In the genomic region with DNA sequence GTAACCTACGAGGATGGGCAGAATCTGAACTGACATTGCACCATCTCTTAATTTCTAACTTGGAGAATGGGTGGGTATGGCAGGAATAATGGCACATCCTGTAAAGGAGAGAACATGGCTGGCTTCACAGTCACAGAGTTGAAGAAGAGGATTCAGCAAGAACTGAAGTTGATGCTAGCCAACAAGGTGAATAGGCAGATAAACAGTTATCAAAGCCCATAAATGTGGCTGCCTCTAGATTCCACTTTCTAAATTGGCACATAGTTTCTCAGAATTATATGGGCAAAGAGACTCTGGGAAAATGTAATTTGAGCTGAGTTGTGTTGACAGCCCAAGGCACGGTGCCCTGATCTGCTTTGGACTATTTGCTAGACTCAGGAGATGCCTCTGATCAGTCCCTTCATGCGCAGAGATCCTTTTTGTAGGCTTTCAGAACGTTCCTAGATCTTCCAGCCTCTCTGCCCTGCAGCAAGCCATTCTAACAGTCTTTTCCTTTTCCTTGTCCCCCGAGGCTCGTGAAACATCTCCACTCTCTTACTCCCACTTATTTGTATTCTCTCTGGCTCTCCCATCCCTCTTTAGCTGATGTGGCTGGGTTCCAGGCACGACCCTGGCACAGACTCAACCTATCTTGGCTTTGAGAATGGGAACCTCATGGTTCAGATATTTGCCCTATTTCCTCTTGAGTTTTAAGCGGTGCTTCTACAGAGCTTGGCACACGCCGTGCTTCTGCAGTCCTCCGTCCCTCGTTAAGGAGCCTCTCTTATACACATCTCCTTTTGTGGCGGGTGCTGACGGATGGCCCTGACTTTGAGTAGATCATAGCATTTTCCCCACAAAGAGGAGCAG, we compare ENCODE assay signal across 8 mouse cellular contexts.
A peak's percentile ranks its signal among the peaks of the same experiment; 100 is the strongest.
DNase-seq lines count a peak whose midpoint lies in the region; ATAC-seq and TF ChIP-seq lines count a peak whose summit lies in the region.

No protein-coding gene starts in this region.

- peak overlapping the region; percentile 59 for H3K4me2 ChIP-seq in heart, embryonic 16.5 days (ENCODE audit: low read depth, low read length)
- H3K4me2 ChIP-seq in midbrain, embryonic 16.5 days (ENCODE audit: low read length) = peak overlapping the region; percentile 13

- H3K4me3 ChIP-seq in lung, adult 2 months (replicated peaks; ENCODE audit: extremely low read depth, low read depth, low read length) = no peak overlapping the region
- no peak overlapping the region for H3K4me3 ChIP-seq in forebrain, embryonic 10.5 days
- peak overlapping the region; percentile 31 for H3K4me3 ChIP-seq in heart, embryonic 16.5 days (ENCODE audit: low read length)
- H3K4me3 ChIP-seq in midbrain, embryonic 16.5 days (ENCODE audit: low read depth, low read length) = no peak overlapping the region

- H3K4me1 ChIP-seq in lung, adult 2 months (ENCODE audit: control insufficient read depth, insufficient read depth, low read length) = no peaks in the 10 kb centered on the region
- peaks cover 9% of the 10 kb centered on the region; the same call in 1 of the 2 replicates for H3K4me1 ChIP-seq in forebrain, embryonic 10.5 days
- peaks cover 11% of the 10 kb centered on the region for H3K4me1 ChIP-seq in heart, embryonic 16.5 days (ENCODE audit: control insufficient read depth, insufficient read depth, low read length)
- H3K4me1 ChIP-seq in midbrain, embryonic 16.5 days (ENCODE audit: control insufficient read depth, insufficient read depth, low read length) = peaks cover 6% of the 10 kb centered on the region; the same call in 1 of the 2 replicates

- no peaks in the 10 kb centered on the region for H3K27me3 ChIP-seq in forebrain, embryonic 10.5 days (ENCODE audit: poor library complexity, severe bottlenecking)
- H3K27me3 ChIP-seq in heart, embryonic 16.5 days (ENCODE audit: control insufficient read depth, insufficient read depth, low read length) = no peaks in the 10 kb centered on the region
- H3K27me3 ChIP-seq in midbrain, embryonic 16.5 days (ENCODE audit: control insufficient read depth, insufficient read depth, low read depth, low read length) = no peaks in the 10 kb centered on the region

- no peak for TF ChIP-seq CTCF in lung, adult 2 months (IDR thresholded peaks at IDR 0.05; ENCODE audit: insufficient read depth, low read length)

- 37% methylated on average over 14 of the region's 14 CpGs for WGBS in lung, adult 2 months
- 80% methylated on average over 14 of the region's 14 CpGs for WGBS in forebrain, embryonic 10.5 days
- 32% methylated on average over 14 of the region's 14 CpGs for whole genome bisulfite sequencing in heart, embryonic 16.5 days
- WGBS in midbrain, embryonic 16.5 days = 53% methylated on average over 14 of the region's 14 CpGs

- peak; percentile 5 for DNase-seq in lung, adult 2 months
- DNase-seq in lung, postnatal 25 days (ENCODE audit: low spot score) = no peak
- no peak for DNase-seq in forebrain, embryonic 10.5 days (ENCODE audit: extremely low spot score, low spot score)
- DNase-seq in layer of hippocampus, postnatal 10 days (ENCODE audit: low spot score in 2 of 2) = peak; percentile 84 to 86
- no peak for DNase-seq in spleen, postnatal 14 days (ENCODE audit: low spot score in 2 of 2)

- TF ChIP-seq POLR2A in lung, adult 2 months (IDR thresholded peaks at IDR 0.05; ENCODE audit: borderline replicate concordance, extremely low read depth, low read depth, low read length) = no peak

- H3K9ac ChIP-seq in heart, embryonic 16.5 days (ENCODE audit: low read length) = no peak overlapping the region
- no peak overlapping the region for H3K9ac ChIP-seq in midbrain, embryonic 16.5 days (ENCODE audit: low read depth, low read length)

- H3K9me3 ChIP-seq in forebrain, embryonic 10.5 days = no peaks in the 10 kb centered on the region
- no peaks in the 10 kb centered on the region for H3K9me3 ChIP-seq in heart, embryonic 16.5 days (replicated peaks; ENCODE audit: control insufficient read depth, low read length)
- peaks cover 2% of the 10 kb centered on the region; the same call in 1 of the 2 replicates for H3K9me3 ChIP-seq in midbrain, embryonic 16.5 days (replicated peaks; ENCODE audit: control insufficient read depth, low read length, poor library complexity, severe bottlenecking)

- peak; percentile 63 for ATAC-seq in heart, embryonic 16.5 days (replicated peaks; ENCODE audit: extremely low read depth, insufficient read depth, low FRiP score)
- peak; percentile 83 for ATAC-seq in midbrain, embryonic 16.5 days
- no peak for ATAC-seq in megakaryocyte-erythroid progenitor cell, adult 5-6 weeks (replicated peaks; ENCODE audit: low FRiP score, low TSS enrichment, poor library complexity, severe bottlenecking)

- H3K27ac ChIP-seq in forebrain, embryonic 10.5 days = 0 out of 2 replicates have a peak overlapping the region, but pooled peaks have one; percentile 0
- H3K27ac ChIP-seq in heart, embryonic 16.5 days (ENCODE audit: low read length) = peak overlapping the region; percentile 65
- H3K27ac ChIP-seq in midbrain, embryonic 16.5 days (ENCODE audit: low read length) = peak overlapping the region; percentile 12

- H3K36me3 ChIP-seq in forebrain, embryonic 10.5 days (replicated peaks) = no peaks in the 10 kb centered on the region
- H3K36me3 ChIP-seq in heart, embryonic 16.5 days (ENCODE audit: control insufficient read depth, insufficient read depth) = no peaks in the 10 kb centered on the region
- H3K36me3 ChIP-seq in midbrain, embryonic 16.5 days (ENCODE audit: control insufficient read depth, insufficient read depth, low read length) = no peaks in the 10 kb centered on the region

Comparison
In these comparisons a context has a peak if more than half of its experiments do, and no peak if none do; other contexts are left out.
1. DNase-seq: peak in lung, adult 2 months (single experiment) and layer of hippocampus, postnatal 10 days (2 of 2); none in lung, postnatal 25 days (single experiment), forebrain, embryonic 10.5 days (single experiment) and spleen, postnatal 14 days (0 of 2).
2. H3K27ac ChIP-seq: peak in every context shown above with its lines; median percentile 65 in heart, embryonic 16.5 days; 12 in midbrain, embryonic 16.5 days; 0 in forebrain, embryonic 10.5 days.